Mouse (Mus musculus): ENCODE measurements around the gene Cckar.

DNA sequence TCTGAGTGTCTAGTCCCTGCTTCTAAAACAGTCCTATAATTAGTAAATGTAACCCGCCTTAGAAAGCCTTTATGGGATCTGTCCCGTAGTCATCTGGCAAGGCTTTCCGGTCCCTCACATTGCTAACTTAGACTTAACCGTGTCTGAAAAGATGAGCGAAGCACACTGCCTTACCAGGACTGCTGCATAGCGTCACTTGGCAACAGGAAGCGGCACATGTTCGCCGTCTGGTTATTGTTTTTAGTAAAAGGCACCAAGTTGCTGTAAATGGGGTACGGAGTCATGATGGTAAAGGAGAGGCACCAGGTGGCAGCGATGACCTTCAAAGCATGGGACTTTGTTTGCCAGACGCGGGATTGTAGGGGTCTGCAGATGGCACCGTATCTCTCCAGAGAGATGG lies 4.8 kb downstream of the Cckar start:
- TF ChIP-seq CTCF (conservative IDR thresholded peaks at IDR 0.05; ENCODE audit: low read length): no peak
- TF ChIP-seq NANOG (IDR thresholded peaks at IDR 0.05; ENCODE audit: borderline replicate concordance, low read length): no peak

All from E14TG2a.4 (cell line).